Mouse (Mus musculus): ENCODE results near the gene Tmem89.

The Tmem89 gene

DNA sequence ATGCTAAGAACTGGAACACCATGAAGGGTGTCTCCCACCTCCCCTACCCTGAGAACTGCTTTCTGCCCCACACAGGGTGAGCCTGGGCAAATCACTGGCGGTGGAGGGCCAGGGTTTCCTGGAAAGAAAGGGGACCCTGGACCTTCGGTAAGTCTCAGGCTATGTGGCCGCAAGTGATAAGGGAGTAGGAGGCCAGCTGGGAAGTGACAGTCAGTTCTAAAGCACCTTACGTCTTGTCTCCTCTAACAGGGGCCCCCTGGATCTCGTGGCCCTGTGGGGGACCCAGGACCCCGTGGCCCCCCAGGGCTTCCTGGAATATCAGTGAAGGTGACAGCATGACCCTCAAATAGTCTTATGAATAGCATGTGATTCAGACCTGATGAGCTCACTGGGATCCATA is 49.9 kb downstream of the Tmem89 start:
- POLR2A ChIA-PET, result interaction anchor here in 1 of 4 experiments (2.0 kb wide), 1 partner anchor 26 kb away, joined by 7 read pairs; no protein-coding TSS in a partner anchor

More for the DNA sequence above, 49.9 kb downstream of the Tmem89 start:
- CTCF ChIA-PET, result interaction anchor here in 1 of 4 experiments (0.7 kb wide), 1 partner anchor 911 kb away, joined by 3 read pairs; the partner anchor contains the start of gene Cdc25a
